Mouse (Mus musculus) layer of hippocampus, postnatal 36 days (tissue): ENCODE data around the gene Tox4. TPM values are rescaled to one million over a fixed set of nuclear protein-coding genes. Genes with fewer than 3 reads are reported as not detected.
"Not testable (repeated sequence)": the region's sequence is repeated elsewhere in the genome, so short reads cannot be mapped to it uniquely, and the experiment has no call there.

Experiments used
- DNase-seq, 2 experiments: peaks; one replicate each; pipeline ENCODE4 v3.0.0; 2022
- total RNA-seq, 2 experiments: library from RNA; stranded (reverse); gene quantifications; 2 replicates each; pipeline ENCODE4 v1.2.3; 2021

The Tox4 gene
- 10 to 100 TPM; 58.3 to 63.0 TPM for total RNA-seq

- DNase-seq = peak; percentile 99 to 100
Observed at GRCm38 (mm10) chr14:52278932-52279746, at the start of gene Tox4, which contains the start of gene Rab2b. Gene Tox4, plus strand, starts transcription at chr14:52279146. Gene Rab2b, minus strand, starts transcription at chr14:52279545.

GRCm38 (mm10) chr14:52232249-52232648 is 46.7 kb upstream of the Tox4 start:
- no peak for DNase-seq

GRCm38 (mm10) chr14:52235165-52235564 is 43.8 kb upstream of the Tox4 start:
- no peak for DNase-seq

GRCm38 (mm10) chr14:52236216-52236615 is 42.7 kb upstream of the Tox4 start:
- DNase-seq = no peak

- peak; percentile 98 to 99 for DNase-seq
Observed at GRCm38 (mm10) chr14:52244041-52244689, 34.8 kb upstream of the Tox4 start.

- no peak for DNase-seq
Observed at GRCm38 (mm10) chr14:52244690-52245042, 34.3 kb upstream of the Tox4 start.

GRCm38 (mm10) chr14:52246129-52246528 is 32.8 kb upstream of the Tox4 start:
- DNase-seq = no peak

- peak in 1 of 2 experiments; percentile 8 for DNase-seq
Observed at GRCm38 (mm10) chr14:52256311-52257175, 22.4 kb upstream of the Tox4 start.

- DNase-seq = peak; percentile 98 to 99
Observed at GRCm38 (mm10) chr14:52257484-52258213, 21.3 kb upstream of the Tox4 start, which contains the start of gene Chd8. Gene Chd8, minus strand, starts transcription at chr14:52257780.

GRCm38 (mm10) chr14:52272781-52273180 is 6.2 kb upstream of the Tox4 start:
- no peak for DNase-seq

- no peak for DNase-seq
Observed at GRCm38 (mm10) chr14:52277210-52277609, 1.7 kb upstream of the Tox4 start.

GRCm38 (mm10) chr14:52279747-52280120 is 788 bp downstream of the Tox4 start:
- no peak for DNase-seq

GRCm38 (mm10) chr14:52283629-52284028 is 4.7 kb downstream of the Tox4 start:
- DNase-seq = no peak

GRCm38 (mm10) chr14:52284191-52284590 is 5.2 kb downstream of the Tox4 start:
- DNase-seq = no peak

- DNase-seq = no peak
Observed at GRCm38 (mm10) chr14:52295558-52296264, 16.8 kb downstream of the Tox4 start.

- DNase-seq = not testable (repeated sequence)
Observed at GRCm38 (mm10) chr14:52303517-52303916, 24.6 kb downstream of the Tox4 start.

GRCm38 (mm10) chr14:52304644-52305271 is 25.8 kb downstream of the Tox4 start, which contains the start of gene Mettl3:
Gene Mettl3, minus strand, starts transcription at chr14:52305128.
- DNase-seq = peak; percentile 84 to 88

GRCm38 (mm10) chr14:52306100-52306499 is 27.2 kb downstream of the Tox4 start:
- no peak for DNase-seq

GRCm38 (mm10) chr14:52310343-52310742 is 31.4 kb downstream of the Tox4 start:
- not testable (repeated sequence) for DNase-seq

GRCm38 (mm10) chr14:52310906-52311305 is 32.0 kb downstream of the Tox4 start:
- no peak for DNase-seq
